Mouse (Mus musculus): ENCODE data around the gene Omt2b.
"Not testable (repeated sequence)": the region's sequence is repeated elsewhere in the genome, so short reads cannot be mapped to it uniquely, and the experiment has no call there.

The Omt2b gene

GRCm38 (mm10) chr9:78354665-78355578 lies 27.5 kb downstream of the Omt2b start:
- DNase-seq: peak; percentile 83

DNA sequence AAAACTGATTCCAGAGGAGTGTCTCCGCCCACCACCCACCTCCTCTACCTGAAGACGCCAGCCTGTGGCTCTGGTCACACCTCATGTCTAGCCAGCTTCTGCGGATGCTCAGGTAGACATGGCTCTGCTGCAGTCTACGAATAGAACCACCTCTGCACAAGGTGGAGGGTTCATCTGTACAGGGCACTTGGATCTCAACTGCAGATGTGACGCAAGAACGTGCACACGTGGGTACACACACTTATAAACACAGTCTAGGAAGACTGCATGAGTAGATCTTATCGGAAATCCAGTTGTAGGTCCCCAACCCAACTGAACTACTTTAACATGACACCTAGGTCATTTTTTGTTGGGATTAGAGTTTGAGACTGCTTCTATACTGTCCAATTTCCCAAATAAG lies 28.2 kb downstream of the Omt2b start, which contains the start of gene Gsta2:
Gene Gsta2 (minus strand): TSS at position 178 of the 400 bp plus-strand sequence.
- no peak for DNase-seq

GRCm38 (mm10) chr9:78358053-78358452 lies 30.7 kb downstream of the Omt2b start:
- peak; percentile 73 for DNase-seq

GRCm38 (mm10) chr9:78359750-78360483 lies 32.5 kb downstream of the Omt2b start:
- DNase-seq: no peak

GRCm38 (mm10) chr9:78360484-78360872 lies 33.1 kb downstream of the Omt2b start:
- DNase-seq: no peak

DNA sequence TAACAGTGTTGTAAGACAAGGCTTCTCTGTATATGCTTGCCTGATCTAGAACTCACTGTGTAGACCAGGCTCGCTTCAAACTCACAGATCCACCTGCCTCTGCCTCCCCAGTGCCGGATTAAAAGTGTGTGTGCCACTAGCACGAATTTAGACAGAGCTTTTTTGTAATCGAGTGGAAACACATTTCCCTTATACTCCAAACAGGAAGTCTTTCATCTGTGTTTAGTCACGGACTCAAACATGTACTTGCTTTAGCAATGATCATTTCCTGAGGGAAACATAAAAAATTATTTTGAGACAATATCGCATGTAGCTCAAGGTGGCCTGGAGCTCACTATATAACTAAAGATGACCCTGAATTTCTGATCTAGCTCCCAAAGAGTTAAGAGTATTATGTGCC lies 36.0 kb downstream of the Omt2b start:
- DNase-seq: no peak

GRCm38 (mm10) chr9:78364701-78365100 lies 37.3 kb downstream of the Omt2b start:
- no peak for DNase-seq

- no peak for DNase-seq
Measured at GRCm38 (mm10) chr9:78365850-78366544, 38.6 kb downstream of the Omt2b start.

DNA sequence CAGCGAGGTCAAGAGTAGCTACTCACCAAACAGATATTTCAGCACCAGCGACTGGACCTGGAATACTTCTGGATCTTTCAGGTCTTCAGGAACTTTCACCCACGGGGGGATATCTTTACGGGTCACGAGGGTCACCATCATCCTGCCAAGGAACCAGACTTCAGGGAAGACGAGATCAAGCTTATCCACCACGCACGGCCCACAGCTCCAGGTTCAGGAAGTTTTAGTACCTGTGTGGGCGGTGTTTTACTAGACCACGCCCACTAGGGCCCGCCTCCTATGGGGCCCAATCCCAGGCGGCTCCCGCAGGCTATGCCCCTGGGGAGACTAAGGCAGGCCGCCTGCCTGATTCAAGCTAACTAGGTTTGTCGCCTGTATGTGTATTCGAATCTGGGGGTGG lies 40.6 kb downstream of the Omt2b start, which contains the start of gene Dppa5a:
Gene Dppa5a (minus strand): TSS at position 219 of the 400 bp plus-strand sequence.
- not testable (repeated sequence) for DNase-seq

GRCm38 (mm10) chr9:78368671-78369293 lies 41.4 kb downstream of the Omt2b start:
- no peak for DNase-seq

DNA sequence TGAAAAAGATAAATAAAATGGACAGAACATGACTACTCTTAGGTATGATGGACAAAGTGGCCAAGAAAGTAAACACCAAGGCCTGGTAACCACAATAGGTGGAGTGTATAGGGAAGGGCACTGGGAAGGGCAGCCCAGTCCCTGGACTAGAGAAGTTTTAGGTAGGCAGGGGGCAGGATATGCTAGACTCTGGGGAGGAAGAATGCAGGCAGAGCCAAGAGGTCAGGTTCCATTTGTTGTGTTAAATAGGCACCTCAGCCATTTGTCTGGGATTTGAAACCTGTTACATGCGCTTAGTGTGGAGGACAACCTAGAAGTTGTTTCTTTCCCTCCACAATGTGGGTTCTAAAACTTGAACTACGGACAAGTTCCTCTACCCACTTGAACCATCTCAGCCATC lies 42.0 kb downstream of the Omt2b start:
- DNase-seq: no peak

DNA sequence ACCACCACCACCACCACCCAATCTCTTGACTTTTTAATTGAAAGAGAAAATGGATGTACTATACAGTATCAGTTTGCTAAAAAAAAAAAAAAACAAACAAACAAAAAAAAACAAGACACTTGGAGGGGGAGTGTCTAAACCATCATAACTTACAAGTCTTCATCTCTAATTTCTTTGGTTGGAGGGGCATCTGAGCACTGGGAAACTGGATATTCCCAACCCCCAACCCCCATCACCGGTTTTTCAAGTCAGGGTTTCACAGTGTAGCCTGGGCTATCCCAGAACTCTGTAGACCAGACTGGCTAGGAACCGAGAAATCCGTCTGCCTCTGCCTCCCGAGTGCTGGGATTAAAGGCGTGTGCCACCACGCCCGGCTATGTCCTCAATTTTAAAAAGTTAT lies 42.4 kb downstream of the Omt2b start:
- no peak for DNase-seq

GRCm38 (mm10) chr9:78371441-78371840 lies 44.1 kb downstream of the Omt2b start:
- no peak for DNase-seq

GRCm38 (mm10) chr9:78372827-78373504 lies 45.6 kb downstream of the Omt2b start:
- no peak for DNase-seq

GRCm38 (mm10) chr9:78374397-78374796 lies 47.0 kb downstream of the Omt2b start:
- DNase-seq: no peak

DNA sequence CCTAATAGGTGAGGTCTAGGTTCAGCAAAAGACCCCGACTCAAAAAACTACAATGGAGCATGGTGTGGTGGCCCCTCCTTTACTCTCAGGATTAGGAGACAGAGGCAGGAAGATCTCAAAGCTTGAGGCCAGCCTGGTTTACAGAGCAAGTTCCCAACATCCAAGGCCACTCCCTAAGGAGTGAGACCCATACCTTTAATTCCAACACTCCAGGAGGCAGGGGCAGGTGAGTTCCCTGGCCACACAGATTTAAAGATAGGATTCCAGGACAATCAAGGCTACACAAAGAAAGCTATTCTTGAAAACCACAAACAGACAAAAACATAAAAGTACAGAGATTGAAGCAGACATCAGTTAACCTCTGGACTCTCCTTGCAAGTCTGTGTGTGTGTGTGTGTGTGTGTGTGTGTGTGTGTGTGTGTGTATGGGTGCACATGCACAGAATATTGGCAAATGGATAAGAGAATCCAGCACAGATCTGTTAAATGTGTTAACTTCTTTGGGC lies 47.5 kb downstream of the Omt2b start:
- no peak for DNase-seq

GRCm38 (mm10) chr9:78375486-78375885 lies 48.1 kb downstream of the Omt2b start:
- DNase-seq: no peak

DNA sequence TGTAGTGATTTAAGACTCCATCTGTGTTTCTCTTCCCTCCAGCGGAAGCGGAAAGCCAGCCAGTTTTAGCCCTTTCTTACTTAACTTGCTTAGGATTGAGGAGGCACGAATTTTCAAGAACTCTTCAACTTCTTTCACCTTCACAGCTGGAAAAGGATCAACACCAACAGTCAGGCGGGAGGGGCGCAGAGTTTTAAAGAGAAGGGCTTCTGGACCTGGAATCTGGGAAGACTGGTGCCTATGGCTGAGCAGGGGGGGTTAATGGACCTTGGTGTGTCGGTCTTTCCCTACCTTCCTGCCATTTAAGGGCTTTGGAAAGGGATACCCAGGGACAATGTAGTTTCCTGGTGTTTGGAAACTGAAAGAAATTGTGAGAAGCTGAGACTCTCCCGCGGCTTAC lies 50.2 kb downstream of the Omt2b start:
- no peak for DNase-seq

- no peak for DNase-seq
Measured at GRCm38 (mm10) chr9:78378113-78378785, 50.9 kb downstream of the Omt2b start, which contains the start of gene Ooep. Gene Ooep (minus strand): TSS chr9:78378725.

Measured in kidney, adult 9 months (tissue).